Mouse (Mus musculus): ENCODE results near the gene Sec14l1. TPM values are rescaled to one million over a fixed set of nuclear protein-coding genes. Genes with fewer than 3 reads are reported as not detected.

Gene Sec14l1
- total and polyA plus RNA-seq, 2 experiments from 2014 or later: 38.0 to 71.6 TPM

- peak overlapping the region; percentile 58 for H3K27ac ChIP-seq (ENCODE audit: low read depth)
- TF ChIP-seq CTCF (IDR thresholded peaks at IDR 0.05; ENCODE audit: low read depth) (no peak), EP300 (IDR thresholded peaks at IDR 0.05; ENCODE audit: low read depth) (no peak)
- no peak overlapping the region for H3K4me3 ChIP-seq (ENCODE audit: low read depth, low read length)
- peaks cover 15% of the 10 kb centered on the region for H3K36me3 ChIP-seq (replicated peaks; ENCODE audit: control insufficient read depth, insufficient read depth, low read length)
- WGBS: 51% methylated on average over 17 of the region's 17 CpGs
- H3K4me1 ChIP-seq (ENCODE audit: control insufficient read depth, insufficient read depth): peaks cover 86% of the 10 kb centered on the region
- no peaks in the 10 kb centered on the region for H3K9me3 ChIP-seq (replicated peaks; ENCODE audit: control insufficient read depth, low read length)
- H3K9ac ChIP-seq (replicated peaks; ENCODE audit: low read depth, low read length): no peak overlapping the region
- DNase-seq (ENCODE audit: low spot score): peak; percentile 51
- no peaks in the 10 kb centered on the region for H3K27me3 ChIP-seq (ENCODE audit: control insufficient read depth, insufficient read depth, low read length)
- 0 out of 2 replicates have a peak, but pooled peaks have one; percentile 10 for ATAC-seq (ENCODE audit: insufficient read depth, low read depth)
- H3K4me2 ChIP-seq (ENCODE audit: low read depth, low read length): peak overlapping the region; percentile 31
Observed at GRCm38 (mm10) chr11:117123418-117124085, 8.6 kb downstream of the Sec14l1 start.

GRCm38 (mm10) chr11:117124539-117124938, 9.6 kb downstream of the Sec14l1 start:
- peak overlapping the region; percentile 58; the same call in 1 of the 2 replicates for H3K27ac ChIP-seq (ENCODE audit: low read depth)
- DNase-seq (ENCODE audit: low spot score): no peak
- no peaks in the 10 kb centered on the region for H3K9me3 ChIP-seq (replicated peaks; ENCODE audit: control insufficient read depth, low read length)

GRCm38 (mm10) chr11:117127250-117127837, 12.4 kb downstream of the Sec14l1 start:
- H3K36me3 ChIP-seq (replicated peaks; ENCODE audit: control insufficient read depth, insufficient read depth, low read length): peaks cover 13% of the 10 kb centered on the region
- no peaks in the 10 kb centered on the region for H3K27me3 ChIP-seq (ENCODE audit: control insufficient read depth, insufficient read depth, low read length)
- no peak overlapping the region for H3K9ac ChIP-seq (replicated peaks; ENCODE audit: low read depth, low read length)
- TF ChIP-seq EP300 (IDR thresholded peaks at IDR 0.05; ENCODE audit: low read depth) (no peak), CTCF (IDR thresholded peaks at IDR 0.05; ENCODE audit: low read depth) (no peak)
- peak overlapping the region; percentile 92 for H3K27ac ChIP-seq (ENCODE audit: low read depth)
- no peak overlapping the region for H3K4me3 ChIP-seq (ENCODE audit: low read depth, low read length)
- WGBS: 32% methylated on average over 13 of the region's 13 CpGs
- no peaks in the 10 kb centered on the region for H3K9me3 ChIP-seq (replicated peaks; ENCODE audit: control insufficient read depth, low read length)
- no peak overlapping the region for H3K4me2 ChIP-seq (ENCODE audit: low read depth, low read length)
- H3K4me1 ChIP-seq (ENCODE audit: control insufficient read depth, insufficient read depth): peaks cover 78% of the 10 kb centered on the region
- no peak for DNase-seq (ENCODE audit: low spot score)
- ATAC-seq (ENCODE audit: insufficient read depth, low read depth): peak; percentile 22; the same call in 1 of the 2 replicates

More at GRCm38 (mm10) chr11:117124539-117124938, 9.6 kb downstream of the Sec14l1 start:
- no peaks in the 10 kb centered on the region for H3K27me3 ChIP-seq (ENCODE audit: control insufficient read depth, insufficient read depth, low read length)
- H3K4me1 ChIP-seq (ENCODE audit: control insufficient read depth, insufficient read depth): peaks cover 88% of the 10 kb centered on the region
- WGBS: 46% methylated on average over 10 of the region's 10 CpGs
- TF ChIP-seq CTCF (IDR thresholded peaks at IDR 0.05; ENCODE audit: low read depth) (no peak), EP300 (IDR thresholded peaks at IDR 0.05; ENCODE audit: low read depth) (no peak)
- no peak overlapping the region for H3K4me3 ChIP-seq (ENCODE audit: low read depth, low read length)
- H3K9ac ChIP-seq (replicated peaks; ENCODE audit: low read depth, low read length): no peak overlapping the region
- ATAC-seq (ENCODE audit: insufficient read depth, low read depth): no peak
- peak overlapping the region; percentile 31; the same call in 1 of the 2 replicates for H3K4me2 ChIP-seq (ENCODE audit: low read depth, low read length)
- H3K36me3 ChIP-seq (replicated peaks; ENCODE audit: control insufficient read depth, insufficient read depth, low read length): peaks cover 15% of the 10 kb centered on the region

- H3K9ac ChIP-seq (replicated peaks; ENCODE audit: low read depth, low read length): no peak overlapping the region
- peak overlapping the region; percentile 7; the same call in 1 of the 2 replicates for H3K4me2 ChIP-seq (ENCODE audit: low read depth, low read length)
- H3K9me3 ChIP-seq (replicated peaks; ENCODE audit: control insufficient read depth, low read length): no peaks in the 10 kb centered on the region
- peak overlapping the region; percentile 92 for H3K27ac ChIP-seq (ENCODE audit: low read depth)
- WGBS: 13% methylated on average over 12 of the region's 12 CpGs
- no peaks in the 10 kb centered on the region for H3K27me3 ChIP-seq (ENCODE audit: control insufficient read depth, insufficient read depth, low read length)
- TF ChIP-seq EP300 (IDR thresholded peaks at IDR 0.05; ENCODE audit: low read depth) (peak; percentile 26; the same call in 1 of the 2 replicates), CTCF (IDR thresholded peaks at IDR 0.05; ENCODE audit: low read depth) (no peak)
- H3K36me3 ChIP-seq (replicated peaks; ENCODE audit: control insufficient read depth, insufficient read depth, low read length): peaks cover 18% of the 10 kb centered on the region
- H3K4me1 ChIP-seq (ENCODE audit: control insufficient read depth, insufficient read depth): peaks cover 74% of the 10 kb centered on the region
- ATAC-seq (ENCODE audit: insufficient read depth, low read depth) (peak; percentile 82), DNase-seq (ENCODE audit: low spot score) (peak; percentile 77)
- no peak overlapping the region for H3K4me3 ChIP-seq (ENCODE audit: low read depth, low read length)
Observed at GRCm38 (mm10) chr11:117127931-117128548, 13.1 kb downstream of the Sec14l1 start.

- Histone ChIP-seq H3K4me1 (ENCODE audit: control insufficient read depth, insufficient read depth) (peaks cover 65% of the 10 kb centered on the region), H3K9ac (replicated peaks; ENCODE audit: low read depth, low read length) (0 out of 2 replicates have a peak overlapping the region, but pooled peaks have one; percentile 34), H3K4me2 (ENCODE audit: low read depth, low read length) (no peak overlapping the region), H3K9me3 (replicated peaks; ENCODE audit: control insufficient read depth, low read length) (no peaks in the 10 kb centered on the region), H3K27me3 (ENCODE audit: control insufficient read depth, insufficient read depth, low read length) (no peaks in the 10 kb centered on the region), H3K4me3 (ENCODE audit: low read depth, low read length) (no peak overlapping the region), H3K27ac (ENCODE audit: low read depth) (peak overlapping the region; percentile 92), H3K36me3 (replicated peaks; ENCODE audit: control insufficient read depth, insufficient read depth, low read length) (peaks cover 18% of the 10 kb centered on the region)
- DNase-seq (ENCODE audit: low spot score) (no peak), ATAC-seq (ENCODE audit: insufficient read depth, low read depth) (no peak)
- TF ChIP-seq CTCF (IDR thresholded peaks at IDR 0.05; ENCODE audit: low read depth) (no peak), EP300 (IDR thresholded peaks at IDR 0.05; ENCODE audit: low read depth) (no peak)
- WGBS: 51% methylated on average over 11 of the region's 11 CpGs
Observed at GRCm38 (mm10) chr11:117129473-117129872, 14.5 kb downstream of the Sec14l1 start.
